Mouse (Mus musculus) macrophage (primary cell): ENCODE measurements around the gene Nme8. TPM values are rescaled to one million over a fixed set of nuclear protein-coding genes. Genes with fewer than 3 reads are reported as not detected.

Experiments used
- H3K27ac ChIP-seq: fragments of 350-480 bp; formaldehyde crosslinking; 2 replicates; pipeline ENCODE4 v1.9.0; 2021
- H3K36me3 ChIP-seq: fragments of 350-480 bp; formaldehyde crosslinking; 2 replicates; pipeline ENCODE4 v1.9.0; 2021; ENCODE audit errors: inconsistent target
- H3K4me3 ChIP-seq: fragments of 350-480 bp; formaldehyde crosslinking; 2 replicates; pipeline ENCODE4 v1.9.0; 2021; ENCODE audit errors: inconsistent target
- H3K79me2 ChIP-seq: fragments of 350-480 bp; formaldehyde crosslinking; 2 replicates; pipeline ENCODE4 v1.9.0; 2021; ENCODE audit errors: inconsistent target
- WGBS: methylation state at CpG from one replicate; pipeline ENCODE4 v1.1.7; 2026; ENCODE audit warnings: inconsistent platforms; ENCODE audit not compliant: missing documents; 5-methylcytosine and 5-hydroxymethylcytosine counted together
- polyA plus RNA-seq: library from polyadenylated mRNA; stranded (reverse); fragments of 250-400 nt; gene quantifications from 3 replicates; pipeline ENCODE4 v1.2.4, GENCODE M21; 2018; ENCODE audit warnings: inconsistent platforms
- total RNA-seq, 78 experiments: library from RNA; depleted of rRNA; stranded (reverse); fragments of 250-400 nt; gene quantifications; 1 replicate in 9 of 78; 2 replicates in 24 of 78; 3 replicates in 43 of 78; 4 replicates in 2 of 78; pipeline ENCODE4 v1.2.4; 2018; ENCODE audit warnings: inconsistent platforms in 56 of 78

The Nme8 gene
- total RNA-seq (2018; cell fraction: chromatin; rRNA removed) = under 1 TPM in 5 of 26 experiments, not detected in 21; 0.36 to 0.95 (median 0.47) TPM
- total RNA-seq (2018; cell fraction: cytosol; rRNA removed) = under 1 TPM in 7 of 26 experiments, not detected in 19; 0.07 to 0.18 (median 0.14) TPM
- total RNA-seq (2018; cell fraction: nucleus; rRNA removed) = under 1 TPM in 7 of 26 experiments, not detected in 19; 0.24 to 0.98 (median 0.49) TPM
- polyA plus RNA-seq = not detected in 3 replicates

DNA sequence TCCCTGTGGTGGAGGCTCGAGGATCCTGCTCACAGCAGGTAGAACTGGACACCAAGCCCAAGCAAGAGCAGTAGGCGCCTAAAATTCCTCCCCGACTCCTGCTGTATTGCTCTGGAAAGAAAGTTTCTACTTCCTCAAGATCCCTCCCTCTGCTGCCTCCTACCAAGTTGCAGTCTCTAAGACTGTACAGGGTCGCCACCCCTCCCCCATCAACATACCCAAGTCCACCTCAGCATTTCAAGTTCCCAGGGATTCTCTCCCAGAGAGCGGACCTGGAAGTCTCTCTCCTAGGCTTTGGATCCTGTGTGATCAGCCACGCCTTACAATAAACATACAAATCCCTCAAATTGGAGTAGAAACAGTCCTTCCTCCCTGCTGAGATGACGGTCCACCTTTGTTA is at the start of gene Nme8:
TSS of gene Nme8 (minus strand) at position 5 of the 400 bp plus-strand sequence.
- Histone ChIP-seq H3K79me2 (no peaks in the 10 kb centered on the region), H3K27ac (no peak within 1 kb of the TSS), H3K36me3 (no peaks in the 10 kb centered on the region), H3K4me3 (no peak within 1 kb of the TSS)
- 74% methylated on average over 7 of the region's 7 CpGs for WGBS

GRCm38 (mm10) chr13:19745741-19746140 is 48.1 kb upstream of the Nme8 start:
- WGBS = 66% methylated on average over 2 of the region's 2 CpGs

GRCm38 (mm10) chr13:19744536-19744935 is 46.9 kb upstream of the Nme8 start:
- Histone ChIP-seq H3K4me3 (no peak overlapping the region), H3K79me2 (no peaks in the 10 kb centered on the region), H3K36me3 (no peaks in the 10 kb centered on the region), H3K27ac (no peak overlapping the region)
- 89% methylated on average over 5 of the region's 5 CpGs for WGBS

More at GRCm38 (mm10) chr13:19745741-19746140, 48.1 kb upstream of the Nme8 start:
- Histone ChIP-seq H3K79me2 (no peaks in the 10 kb centered on the region), H3K4me3 (no peak overlapping the region), H3K36me3 (no peaks in the 10 kb centered on the region), H3K27ac (no peak overlapping the region)

DNA sequence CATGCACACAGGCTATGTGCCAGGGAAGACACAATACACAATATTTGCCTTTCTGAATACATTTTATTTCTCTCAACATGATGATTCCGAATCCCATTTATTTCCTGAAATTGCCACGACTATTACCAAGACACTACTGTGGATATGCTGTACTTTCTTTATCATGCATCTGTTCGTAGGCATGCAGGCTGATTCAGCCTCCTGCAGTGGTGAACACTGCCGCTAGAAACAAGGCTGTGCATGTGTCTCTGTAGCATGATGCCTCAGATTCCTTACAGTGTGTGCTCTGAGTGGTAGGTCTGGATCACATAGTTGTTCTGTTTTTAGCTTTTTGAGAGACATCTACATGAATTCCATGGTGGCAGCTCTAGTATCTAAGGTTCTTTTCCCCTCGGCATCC is 37.0 kb upstream of the Nme8 start:
- no peaks in the 10 kb centered on the region for H3K36me3 ChIP-seq
- H3K4me3 ChIP-seq = no peak overlapping the region
- WGBS = 94% methylated on average over 5 of the region's 5 CpGs
- no peaks in the 10 kb centered on the region for H3K79me2 ChIP-seq
- no peak overlapping the region for H3K27ac ChIP-seq

DNA sequence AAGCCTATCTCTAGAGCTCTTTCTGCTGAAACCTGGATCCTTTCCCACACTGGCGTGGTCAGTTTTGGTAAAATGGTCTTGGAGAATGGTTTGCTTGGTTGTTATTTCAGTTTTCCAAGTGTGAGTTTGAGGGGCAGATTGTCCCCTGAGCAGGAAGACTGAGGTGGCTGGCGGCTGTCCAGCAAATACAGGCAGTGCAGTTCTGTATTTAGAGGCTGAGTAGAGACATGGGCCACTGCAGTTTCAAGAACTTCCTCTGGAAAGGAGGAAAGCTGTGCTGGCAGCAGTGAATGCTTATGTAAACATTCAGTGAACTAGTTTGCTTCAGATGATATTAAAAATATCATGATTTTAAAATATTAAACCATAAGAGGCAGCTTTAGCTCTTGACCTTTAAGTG is 33.2 kb upstream of the Nme8 start:
- no peak overlapping the region for H3K4me3 ChIP-seq
- WGBS = 25% methylated on average over 2 of the region's 2 CpGs
- H3K27ac ChIP-seq = no peak overlapping the region
- no peaks in the 10 kb centered on the region for H3K36me3 ChIP-seq
- H3K79me2 ChIP-seq = no peaks in the 10 kb centered on the region

GRCm38 (mm10) chr13:19718954-19719353 is 21.4 kb upstream of the Nme8 start:
- no peak overlapping the region for H3K4me3 ChIP-seq
- no peaks in the 10 kb centered on the region for H3K36me3 ChIP-seq
- H3K27ac ChIP-seq = no peak overlapping the region
- H3K79me2 ChIP-seq = no peaks in the 10 kb centered on the region
- WGBS = 3% methylated on average over 5 of the region's 5 CpGs

DNA sequence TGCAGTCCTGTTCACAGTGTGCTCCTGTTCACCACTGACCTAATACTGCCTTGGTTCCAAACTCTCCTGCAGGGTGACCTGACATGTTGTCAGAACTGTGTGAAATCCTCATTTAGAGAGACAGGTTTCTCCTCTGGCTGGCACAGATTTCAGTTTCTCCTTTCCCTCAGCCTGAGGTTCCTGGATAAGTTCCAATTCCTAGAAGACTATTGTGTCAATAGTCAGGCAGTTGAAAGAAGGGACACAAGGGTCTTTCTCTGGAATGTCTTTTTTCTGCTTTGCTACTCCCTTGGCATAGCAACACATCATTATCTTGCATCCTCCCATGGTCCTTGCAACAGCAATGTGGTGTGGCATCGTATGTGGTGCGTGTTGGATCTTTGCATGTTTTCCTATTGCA is 19.6 kb upstream of the Nme8 start:
- Histone ChIP-seq H3K27ac (no peak overlapping the region), H3K36me3 (no peaks in the 10 kb centered on the region)
- 100% methylated on average over 2 of the region's 2 CpGs for WGBS

DNA sequence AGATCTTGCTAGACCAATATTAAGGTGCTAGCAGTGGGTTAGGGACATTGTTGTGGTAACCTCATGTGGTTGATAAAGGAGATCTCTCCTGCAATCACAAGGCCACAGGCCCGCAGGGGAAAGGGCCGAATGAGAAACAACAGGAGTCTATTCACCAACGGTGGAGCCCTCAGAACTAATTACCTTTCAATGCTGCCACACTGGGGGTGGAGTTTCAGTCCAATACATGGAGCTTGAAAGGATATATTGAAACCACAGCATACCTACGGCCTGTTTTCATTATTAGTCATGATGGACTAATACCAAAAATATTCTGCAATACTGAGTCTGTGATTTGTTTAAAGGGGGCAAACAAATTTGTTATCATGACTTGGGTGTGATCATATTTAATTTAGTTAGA is 6.2 kb upstream of the Nme8 start:
- 66% methylated on average over 4 of the region's 4 CpGs for WGBS
- Histone ChIP-seq H3K4me3 (no peak overlapping the region), H3K79me2 (no peaks in the 10 kb centered on the region), H3K27ac (no peak overlapping the region), H3K36me3 (no peaks in the 10 kb centered on the region)

More for the DNA sequence above, 19.6 kb upstream of the Nme8 start:
- no peaks in the 10 kb centered on the region for H3K79me2 ChIP-seq
- no peak overlapping the region for H3K4me3 ChIP-seq

DNA sequence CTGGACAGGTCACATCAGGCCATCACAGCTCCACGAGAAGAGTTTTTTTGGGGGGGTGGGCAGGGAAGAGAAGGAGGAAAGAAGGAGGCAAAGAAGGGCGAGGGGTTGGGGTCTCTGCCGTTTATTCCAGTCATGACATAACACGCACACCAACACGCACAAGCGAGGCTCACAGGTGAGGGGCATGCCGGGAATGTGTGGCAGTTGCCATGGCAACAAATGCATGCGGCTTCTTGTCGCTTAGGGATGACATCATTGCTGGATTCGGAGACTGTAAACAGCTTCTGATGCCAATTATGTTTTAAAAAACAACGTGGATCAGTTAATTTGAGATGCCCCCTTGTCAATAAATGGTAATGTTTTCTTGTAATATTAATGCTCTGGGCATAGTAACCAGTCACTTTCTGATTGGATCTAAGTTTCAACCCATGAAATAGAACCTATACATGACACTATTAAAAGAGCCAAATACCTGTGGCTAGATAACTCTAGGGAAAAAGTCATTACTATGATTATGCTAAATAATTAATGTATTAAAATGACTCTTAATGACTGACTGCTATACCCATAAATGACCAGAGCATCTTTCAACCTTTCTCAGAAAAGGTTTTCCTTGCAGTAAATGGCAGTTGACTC is 4.0 kb upstream of the Nme8 start:
- 92% methylated on average over 11 of the region's 11 CpGs for WGBS
- no peak overlapping the region for H3K4me3 ChIP-seq
- H3K27ac ChIP-seq = no peak overlapping the region
- no peaks in the 10 kb centered on the region for H3K79me2 ChIP-seq
- H3K36me3 ChIP-seq = no peaks in the 10 kb centered on the region

GRCm38 (mm10) chr13:19700733-19701442 is 3.3 kb upstream of the Nme8 start:
- Histone ChIP-seq H3K4me3 (no peak overlapping the region), H3K36me3 (no peaks in the 10 kb centered on the region), H3K79me2 (no peaks in the 10 kb centered on the region), H3K27ac (no peak overlapping the region)
- 78% methylated on average over 4 of the region's 4 CpGs for WGBS

- no peaks in the 10 kb centered on the region for H3K79me2 ChIP-seq
- H3K36me3 ChIP-seq = no peaks in the 10 kb centered on the region
- WGBS = 34% methylated on average over 12 of the region's 12 CpGs
- H3K27ac ChIP-seq = no peak overlapping the region
- H3K4me3 ChIP-seq = no peak overlapping the region
These were observed 1.1 kb upstream of the Nme8 start for GRCm38 (mm10) chr13:19698524-19699173.

- H3K4me3 ChIP-seq = no peak overlapping the region
- H3K79me2 ChIP-seq = no peaks in the 10 kb centered on the region
- no peak overlapping the region for H3K27ac ChIP-seq
- WGBS = 70% methylated on average over 6 of the region's 6 CpGs
- H3K36me3 ChIP-seq = no peaks in the 10 kb centered on the region
These were observed 7.2 kb downstream of the Nme8 start for GRCm38 (mm10) chr13:19690417-19690816.

- WGBS = 0% methylated on average over 3 of the region's 3 CpGs
- H3K79me2 ChIP-seq = no peaks in the 10 kb centered on the region
- no peak overlapping the region for H3K4me3 ChIP-seq
- H3K36me3 ChIP-seq = no peaks in the 10 kb centered on the region
- H3K27ac ChIP-seq = no peak overlapping the region
These were observed 7.6 kb downstream of the Nme8 start for GRCm38 (mm10) chr13:19689971-19690370.

- H3K36me3 ChIP-seq = no peaks in the 10 kb centered on the region
- 57% methylated on average over 2 of the region's 2 CpGs for WGBS
- no peak overlapping the region for H3K27ac ChIP-seq
- H3K4me3 ChIP-seq = no peak overlapping the region
- H3K79me2 ChIP-seq = no peaks in the 10 kb centered on the region
These were observed 13.6 kb downstream of the Nme8 start for GRCm38 (mm10) chr13:19684007-19684406.
